Mouse (Mus musculus) midbrain, embryonic 12.5 days (tissue): ENCODE results near the gene Gkn1. TPM values are rescaled to one million over a fixed set of nuclear protein-coding genes. Genes with fewer than 3 reads are reported as not detected.

Source experiments
- ATAC-seq: fragments of 200-750 bp; cut with Nextera tagmentation; 2 replicates; pipeline ENCODE4 v1.8.0; 2017; ENCODE audit warnings: low read depth, moderate TSS enrichment, moderate library complexity; ENCODE audit not compliant: low FRiP score
- H3K27ac ChIP-seq: fragments of 300-500 bp; sonication (generic); replicated peaks from 2 replicates; pipeline ENCODE4 v1.5.1; 2016; ENCODE audit warnings: mild to moderate bottlenecking
- H3K27me3 ChIP-seq: fragments of 300-500 bp; sonication (generic); 2 replicates; pipeline ENCODE4 v1.6.1; 2016; ENCODE audit warnings: mild to moderate bottlenecking
- H3K36me3 ChIP-seq: fragments of 300-500 bp; sonication (generic); 2 replicates; pipeline ENCODE4 v1.6.1; 2016
- H3K4me1 ChIP-seq: fragments of 300-500 bp; sonication (generic); 2 replicates; pipeline ENCODE4 v1.6.1; 2016
- H3K4me2 ChIP-seq: fragments of 300-500 bp; sonication (generic); replicated peaks from 2 replicates; pipeline ENCODE4 v1.6.1; 2016; ENCODE audit warnings: mild to moderate bottlenecking, moderate library complexity
- H3K4me3 ChIP-seq: fragments of 300-500 bp; sonication (generic); 2 replicates; pipeline ENCODE4 v1.5.1; 2016; ENCODE audit warnings: mild to moderate bottlenecking
- H3K9ac ChIP-seq: fragments of 300-500 bp; sonication (generic); replicated peaks from 2 replicates; pipeline ENCODE4 v1.6.1; 2016; ENCODE audit warnings: mild to moderate bottlenecking, moderate library complexity
- H3K9me3 ChIP-seq: fragments of 300-500 bp; sonication (generic); 2 replicates; pipeline ENCODE4 v1.6.1; 2016; ENCODE audit warnings: mild to moderate bottlenecking
- WGBS: fragments of 180-500 bp; shearing (Covaris S2); methylation state at CpG from one replicate; pipeline ENCODE4 v1.1.7; 2016; 5-methylcytosine and 5-hydroxymethylcytosine counted together
- polyA plus RNA-seq: library from polyadenylated mRNA; unstranded; fragments of >200 nt; fragmentation: Nextera tagmentation; extraction: Ambion mirVana; gene quantifications from 2 replicates; pipeline ENCODE4 v1.2.1, GENCODE M21; 2016

Gene Gkn1
- polyA plus RNA-seq, 1 experiment from 2014 or later: not detected

DNA sequence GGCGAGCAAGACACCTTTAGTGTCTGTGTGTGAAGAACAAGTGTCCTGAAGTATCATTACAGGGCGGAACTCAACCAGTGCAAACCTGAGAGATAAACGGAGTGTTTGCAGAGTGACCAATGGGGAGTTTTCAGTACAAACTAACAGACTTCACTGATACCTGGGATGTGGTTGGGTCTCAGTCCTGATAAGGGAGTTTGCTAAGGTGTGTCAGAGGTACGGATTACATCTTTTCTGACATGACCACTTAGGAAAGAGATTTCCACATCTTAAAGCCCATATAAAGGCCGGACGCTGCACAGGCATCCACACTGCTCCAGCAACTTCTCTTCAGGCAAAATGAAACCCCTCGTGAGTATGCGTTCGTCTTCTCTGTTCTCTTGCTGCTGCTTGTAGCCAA lies 22.3 kb upstream of the Gkn1 start, which contains the start of gene Gkn2:
TSS of gene Gkn2 (plus strand) at position 301 of the 400 bp plus-strand sequence.
- Histone ChIP-seq H3K36me3 (no peaks in the 10 kb centered on the region), H3K4me3 (no peak within 1 kb of the TSS), H3K4me1 (no peaks in the 10 kb centered on the region), H3K9ac (no peak within 1 kb of the TSS), H3K27ac (no peak within 1 kb of the TSS), H3K27me3 (0 out of 2 replicates have a peak, but pooled peaks cover 3% of the 10 kb centered on the region), H3K9me3 (no peaks in the 10 kb centered on the region), H3K4me2 (no peak within 1 kb of the TSS)
- no peak for ATAC-seq
- WGBS: 89% methylated on average over 9 of the region's 9 CpGs

DNA sequence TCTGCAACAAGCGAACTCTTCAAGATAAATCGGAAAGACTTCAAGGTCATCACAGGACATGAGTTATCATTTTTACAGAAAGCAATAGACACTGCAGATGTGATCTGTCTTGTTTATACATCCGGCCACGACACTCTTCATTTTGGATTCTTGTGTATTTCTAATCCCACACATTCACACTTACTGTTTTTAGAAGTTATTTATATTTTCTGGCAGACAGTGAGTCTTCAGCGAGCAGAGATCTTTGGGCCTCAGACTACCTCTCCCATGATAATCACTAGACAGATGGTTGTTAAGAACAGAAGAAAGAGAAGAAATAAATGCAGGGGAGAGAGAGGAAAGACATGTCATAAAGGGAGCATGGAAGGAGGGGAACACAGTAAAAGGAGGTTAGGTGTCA lies 18.5 kb upstream of the Gkn1 start:
- Histone ChIP-seq H3K9ac (no peak overlapping the region), H3K4me2 (no peak overlapping the region), H3K9me3 (no peaks in the 10 kb centered on the region), H3K4me3 (no peak overlapping the region), H3K27me3 (0 out of 2 replicates have a peak, but pooled peaks cover 2% of the 10 kb centered on the region), H3K36me3 (no peaks in the 10 kb centered on the region), H3K4me1 (no peaks in the 10 kb centered on the region), H3K27ac (no peak overlapping the region)
- WGBS: 92% methylated on average over 5 of the region's 5 CpGs
- ATAC-seq: no peak

DNA sequence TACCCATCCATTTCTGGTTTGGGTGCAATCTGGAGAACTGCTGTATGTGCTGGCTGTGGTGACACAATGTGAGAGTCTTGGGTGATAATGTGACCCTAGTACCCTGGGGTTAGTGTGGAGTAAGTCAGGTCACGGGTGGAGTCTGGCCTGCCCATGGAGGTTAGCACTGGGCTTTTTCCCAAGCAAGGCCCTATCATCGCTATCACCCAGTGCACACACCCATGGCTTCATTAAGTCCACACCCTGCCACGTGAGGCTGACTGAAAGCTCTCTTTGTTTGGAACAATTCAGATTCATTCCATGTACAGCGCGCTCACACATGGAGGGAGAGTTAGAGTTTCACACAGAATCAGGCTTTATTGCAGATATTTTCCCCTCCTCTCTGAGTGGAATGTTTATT lies 3.7 kb upstream of the Gkn1 start:
- Histone ChIP-seq H3K4me2 (no peak overlapping the region), H3K4me1 (no peaks in the 10 kb centered on the region), H3K27me3 (no peaks in the 10 kb centered on the region), H3K9me3 (no peaks in the 10 kb centered on the region), H3K27ac (no peak overlapping the region), H3K9ac (no peak overlapping the region), H3K4me3 (no peak overlapping the region), H3K36me3 (no peaks in the 10 kb centered on the region)
- ATAC-seq: no peak
- WGBS: 76% methylated on average over 5 of the region's 5 CpGs

DNA sequence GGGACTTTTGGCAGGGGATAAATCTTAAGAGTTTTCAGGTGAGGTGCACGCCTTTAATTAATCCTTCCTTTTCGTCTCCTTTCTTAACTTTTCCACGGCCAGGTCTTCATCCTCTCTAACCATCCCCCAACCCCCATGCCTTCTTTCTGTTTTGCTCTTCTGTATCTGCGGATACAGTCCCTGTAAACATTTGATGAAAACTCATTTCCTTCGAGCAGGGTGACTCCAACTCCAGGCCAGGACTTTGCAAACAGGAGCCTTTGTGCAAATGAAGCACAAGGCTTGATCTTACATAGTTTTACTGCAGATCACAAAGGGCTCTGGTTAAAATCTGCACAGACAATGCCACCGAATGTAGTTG lies 14.8 kb downstream of the Gkn1 start:
- H3K4me3 ChIP-seq: no peak overlapping the region
- H3K36me3 ChIP-seq: no peaks in the 10 kb centered on the region
- H3K27ac ChIP-seq: no peak overlapping the region
- H3K9me3 ChIP-seq: no peaks in the 10 kb centered on the region
- H3K4me1 ChIP-seq: peaks cover 25% of the 10 kb centered on the region
- H3K4me2 ChIP-seq: no peak overlapping the region
- ATAC-seq: no peak
- H3K27me3 ChIP-seq: peaks cover 3% of the 10 kb centered on the region; the same call in 1 of the 2 replicates
- no peak overlapping the region for H3K9ac ChIP-seq
- WGBS: 32% methylated on average over 6 of the region's 6 CpGs

DNA sequence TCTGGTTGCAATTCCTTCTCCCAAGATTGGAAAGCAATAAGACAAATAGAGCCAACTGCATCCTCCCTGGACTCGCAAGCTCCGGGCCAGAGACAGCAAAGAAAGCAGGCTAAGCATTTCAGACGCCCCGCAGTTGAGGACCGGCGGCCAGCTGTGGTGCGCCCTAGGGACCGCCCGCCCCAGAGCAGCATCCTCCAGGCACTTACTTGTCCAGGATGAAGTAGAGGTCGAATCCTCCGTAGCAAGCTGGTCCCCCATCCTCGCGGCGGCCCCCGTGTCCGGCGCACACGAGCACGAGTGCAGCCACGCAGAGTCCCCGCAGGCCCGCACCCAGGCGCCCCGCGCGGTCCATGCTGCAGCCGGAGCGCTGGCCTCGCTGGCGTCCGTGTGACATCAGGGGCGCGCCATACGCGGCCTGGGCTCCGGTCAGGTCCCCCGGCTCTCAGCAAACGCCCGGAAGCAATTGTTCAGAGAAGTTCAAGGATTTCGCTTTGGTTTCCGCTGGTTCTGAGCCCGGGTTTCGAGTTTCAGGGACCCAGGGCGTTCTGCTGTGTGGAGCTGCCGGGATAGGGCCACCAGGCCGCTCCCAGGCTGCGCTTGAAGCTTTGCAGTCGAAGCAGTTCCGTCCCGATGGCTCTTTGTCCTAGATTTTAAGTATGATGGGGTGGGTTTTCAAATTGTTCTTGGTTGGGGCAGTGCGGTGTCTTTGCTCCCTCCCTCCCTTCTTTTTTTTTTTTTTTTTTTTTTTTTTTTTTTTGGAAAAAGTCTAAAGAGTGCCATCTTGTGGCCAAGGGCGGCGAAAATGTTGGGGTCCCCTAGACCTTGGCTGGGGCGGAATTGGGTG lies 15.4 kb downstream of the Gkn1 start, which contains the start of gene Antxr1:
TSS of gene Antxr1 (minus strand) at position 731 of the 844 bp plus-strand sequence.
- Histone ChIP-seq H3K4me3 (peak within 1 kb of the TSS; percentile 76), H3K36me3 (no peaks in the 10 kb centered on the region), H3K9me3 (no peaks in the 10 kb centered on the region), H3K4me1 (peaks cover 25% of the 10 kb centered on the region), H3K27ac (peak within 1 kb of the TSS; percentile 61), H3K9ac (peak within 1 kb of the TSS; percentile 78), H3K4me2 (peak within 1 kb of the TSS; percentile 78), H3K27me3 (peaks cover 3% of the 10 kb centered on the region; the same call in 1 of the 2 replicates)
- WGBS: under 1% methylated on average over 54 of the region's 54 CpGs
- peak; percentile 83 for ATAC-seq

DNA sequence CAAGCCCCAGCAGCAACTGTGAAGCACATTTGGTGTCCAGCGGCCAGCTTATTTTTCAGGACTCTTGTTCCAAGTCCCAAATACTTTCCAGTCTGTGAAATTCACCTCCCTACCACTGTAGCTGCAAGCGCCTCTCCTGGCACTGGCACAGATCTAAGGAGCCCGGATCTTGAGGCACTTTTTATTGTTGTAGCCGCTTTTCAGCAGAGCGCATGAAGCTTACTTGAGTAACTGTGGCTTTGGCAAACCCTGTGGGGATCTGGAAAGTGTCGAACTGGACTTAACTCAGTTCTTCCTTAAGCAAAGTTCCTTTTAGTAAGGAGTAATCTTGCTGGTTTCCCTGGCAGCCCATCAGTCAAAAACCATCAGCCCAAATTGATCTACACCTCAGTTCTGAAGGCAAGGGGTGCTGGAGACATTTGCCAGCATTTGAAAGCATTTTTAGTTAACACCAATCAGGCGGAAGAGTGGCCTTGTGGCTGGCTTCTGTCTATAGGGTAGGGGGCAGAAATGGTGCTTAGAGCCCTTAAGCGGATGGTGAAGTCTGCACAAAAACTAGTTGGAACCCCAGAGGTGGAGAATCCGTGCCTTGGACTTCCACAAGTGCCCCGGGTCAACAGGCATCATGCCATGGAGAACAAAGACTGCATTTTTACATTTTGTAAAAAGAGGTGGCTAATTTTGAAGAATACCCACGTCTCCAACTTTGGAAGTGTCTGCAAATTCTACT lies 16.2 kb downstream of the Gkn1 start:
- ATAC-seq: no peak
- no peak overlapping the region for H3K27ac ChIP-seq

DNA sequence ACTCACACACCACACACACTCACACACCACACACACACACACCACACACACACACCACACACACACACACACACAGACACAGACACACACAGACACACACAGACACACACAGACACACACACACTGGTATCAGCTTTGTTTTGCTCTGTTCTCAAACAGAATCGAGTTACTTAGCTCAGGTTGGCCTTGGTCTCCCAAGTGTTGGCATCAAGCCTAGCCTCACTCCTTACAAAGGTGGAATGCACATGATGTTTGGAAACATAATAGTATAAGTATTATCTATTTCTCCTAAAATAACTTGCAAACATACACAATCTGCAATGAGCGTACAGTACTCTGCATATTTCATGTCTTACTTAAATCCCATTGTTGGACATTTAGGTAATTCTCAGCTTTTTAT lies 18.4 kb downstream of the Gkn1 start:
- Histone ChIP-seq H3K9me3 (no peaks in the 10 kb centered on the region), H3K27ac (no peak overlapping the region), H3K9ac (no peak overlapping the region), H3K4me1 (peaks cover 30% of the 10 kb centered on the region), H3K4me3 (no peak overlapping the region), H3K36me3 (no peaks in the 10 kb centered on the region), H3K4me2 (no peak overlapping the region), H3K27me3 (peaks cover 3% of the 10 kb centered on the region; the same call in 1 of the 2 replicates)
- 78% methylated on average over 2 of the region's 2 CpGs for WGBS
- no peak for ATAC-seq

More for the DNA sequence above, 16.2 kb downstream of the Gkn1 start:
- WGBS: 7% methylated on average over 11 of the region's 11 CpGs
- Histone ChIP-seq H3K4me3 (peak overlapping the region; percentile 76), H3K9ac (peak overlapping the region; percentile 78), H3K4me1 (peaks cover 25% of the 10 kb centered on the region), H3K36me3 (no peaks in the 10 kb centered on the region), H3K9me3 (no peaks in the 10 kb centered on the region), H3K4me2 (peak overlapping the region; percentile 78), H3K27me3 (peaks cover 3% of the 10 kb centered on the region; the same call in 1 of the 2 replicates)

DNA sequence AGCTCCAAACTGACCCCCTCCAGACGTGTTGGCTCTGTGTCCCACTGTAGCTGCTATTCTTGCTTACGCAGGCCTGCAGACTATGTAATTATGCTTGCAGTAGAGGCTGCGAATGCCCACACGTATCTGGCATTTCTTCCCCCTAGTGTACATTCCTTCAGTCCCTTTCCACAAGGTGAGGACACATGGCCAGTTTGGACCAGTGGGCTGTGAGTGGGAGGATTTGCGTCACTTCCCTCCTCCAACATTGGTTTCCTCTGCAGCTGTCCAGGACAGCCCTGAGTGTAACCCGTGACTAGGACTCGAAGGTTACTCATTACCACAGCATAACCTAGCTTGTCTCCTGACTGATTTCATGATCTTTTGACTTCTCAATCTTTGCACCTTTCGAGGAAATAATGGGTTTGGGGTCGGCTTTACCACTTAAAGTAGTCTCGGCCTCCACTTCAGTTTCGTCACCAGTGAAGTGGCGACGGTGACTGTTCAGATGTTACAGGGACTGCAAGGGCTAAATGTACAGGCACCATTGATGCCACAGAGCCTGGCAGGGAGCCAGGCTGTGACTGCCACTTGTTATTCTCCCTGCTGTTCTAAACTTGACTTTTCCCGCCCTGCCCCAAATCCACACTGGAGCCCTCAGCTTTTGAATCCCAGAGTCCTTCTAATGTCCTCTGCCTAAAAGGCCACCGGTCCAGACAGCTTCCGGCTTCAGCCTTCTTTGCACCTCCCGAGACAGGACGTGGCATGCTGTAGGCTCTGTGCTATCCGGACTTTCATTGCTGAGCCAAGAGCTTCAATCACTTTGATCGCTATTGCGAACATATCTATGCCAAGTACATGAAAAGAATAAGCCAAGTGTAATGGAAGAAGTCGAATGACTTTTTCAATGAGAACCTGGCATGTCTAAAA lies 22.2 kb downstream of the Gkn1 start:
- Histone ChIP-seq H3K4me2 (no peak overlapping the region), H3K9ac (no peak overlapping the region), H3K9me3 (no peaks in the 10 kb centered on the region), H3K36me3 (no peaks in the 10 kb centered on the region), H3K27ac (no peak overlapping the region), H3K4me3 (no peak overlapping the region), H3K27me3 (no peaks in the 10 kb centered on the region), H3K4me1 (peaks cover 16% of the 10 kb centered on the region)
- ATAC-seq: no peak
- WGBS: 86% methylated on average over 22 of the region's 22 CpGs

DNA sequence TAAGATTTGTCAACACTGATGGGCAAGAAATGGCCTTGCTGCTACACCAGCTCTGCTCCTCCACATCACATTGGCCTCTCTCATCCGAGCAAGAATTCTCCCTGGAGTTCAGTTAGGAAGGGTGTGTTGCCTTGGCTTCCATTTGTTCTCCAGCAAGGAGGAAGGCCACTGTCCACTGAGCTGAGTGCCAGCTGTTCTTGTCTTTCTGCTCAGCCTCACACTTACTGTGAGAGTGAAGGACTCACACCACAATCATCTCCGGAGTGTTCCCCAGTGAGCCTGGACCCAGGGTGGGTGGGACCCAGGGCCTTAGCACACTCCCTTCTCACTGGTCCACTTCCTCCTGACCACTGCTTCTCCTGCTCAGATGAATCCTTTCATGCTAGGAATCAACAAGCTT lies 23.8 kb downstream of the Gkn1 start:
- no peaks in the 10 kb centered on the region for H3K9me3 ChIP-seq
- no peak for ATAC-seq
- H3K4me3 ChIP-seq: no peak overlapping the region
- no peak overlapping the region for H3K4me2 ChIP-seq
- H3K27me3 ChIP-seq: no peaks in the 10 kb centered on the region
- peaks cover 9% of the 10 kb centered on the region for H3K4me1 ChIP-seq
- WGBS: 82% methylated on average over 2 of the region's 2 CpGs
- H3K27ac ChIP-seq: no peak overlapping the region
- H3K9ac ChIP-seq: no peak overlapping the region
- no peaks in the 10 kb centered on the region for H3K36me3 ChIP-seq

DNA sequence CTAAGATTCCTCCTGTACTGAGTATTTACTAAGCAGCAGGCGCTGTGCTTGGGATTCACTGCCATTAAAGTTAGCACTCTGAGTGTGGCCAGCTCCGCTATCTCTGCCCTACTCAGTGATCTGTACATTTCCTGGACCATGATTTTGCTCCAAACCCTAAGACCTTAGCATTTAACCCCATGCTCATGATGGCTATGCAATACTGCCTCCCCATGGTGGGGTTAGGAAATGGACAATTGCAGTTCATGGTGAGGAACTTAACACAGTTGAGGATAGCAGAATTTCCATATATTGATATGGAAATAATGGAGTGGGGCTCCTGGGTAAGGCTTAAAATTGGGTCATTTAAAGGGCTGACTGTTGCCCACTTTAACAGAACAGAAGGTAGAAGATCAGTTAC lies 27.4 kb downstream of the Gkn1 start:
- Histone ChIP-seq H3K27me3 (no peaks in the 10 kb centered on the region), H3K9ac (no peak overlapping the region), H3K27ac (no peak overlapping the region), H3K4me1 (no peaks in the 10 kb centered on the region; the same call in 1 of the 2 replicates), H3K4me3 (no peak overlapping the region), H3K36me3 (no peaks in the 10 kb centered on the region), H3K4me2 (no peak overlapping the region), H3K9me3 (no peaks in the 10 kb centered on the region)
- ATAC-seq: no peak
- WGBS: 90% methylated on average over 2 of the region's 2 CpGs

DNA sequence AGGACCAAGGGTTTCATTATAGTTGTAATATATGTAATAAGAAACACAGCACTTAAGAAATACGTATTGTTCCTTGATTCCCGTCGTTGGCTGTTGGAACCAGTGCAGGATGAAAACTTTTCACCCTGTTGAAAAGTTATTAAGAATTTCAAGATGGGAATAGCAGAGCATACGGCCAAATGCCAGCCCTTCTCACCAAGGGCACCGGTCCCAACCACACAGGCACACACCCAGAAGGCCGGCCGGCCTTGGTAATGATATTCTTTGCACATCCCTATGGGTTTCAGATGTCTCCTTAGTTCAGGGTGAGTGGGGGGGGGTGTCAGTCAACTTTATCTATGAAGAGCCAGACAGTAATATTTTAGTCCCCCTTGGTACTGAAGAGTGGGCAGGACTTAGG lies 32.1 kb downstream of the Gkn1 start:
- H3K27me3 ChIP-seq: no peaks in the 10 kb centered on the region
- no peak overlapping the region for H3K4me2 ChIP-seq
- H3K9ac ChIP-seq: no peak overlapping the region
- no peak overlapping the region for H3K27ac ChIP-seq
- no peaks in the 10 kb centered on the region for H3K36me3 ChIP-seq
- no peak overlapping the region for H3K4me3 ChIP-seq
- H3K9me3 ChIP-seq: no peaks in the 10 kb centered on the region
- no peaks in the 10 kb centered on the region; the same call in 1 of the 2 replicates for H3K4me1 ChIP-seq
- WGBS: 93% methylated on average over 7 of the region's 7 CpGs
- ATAC-seq: no peak
